Mouse (Mus musculus) small intestine, adult 2 months (tissue): ENCODE measurements around the gene Rasgrf2.

ENCODE experiments used
- CTCF ChIP-seq: fragments of 200-500 bp; IDR thresholded peaks from 2 replicates; pipeline ENCODE4 v1.5.1; 2012; ENCODE audit warnings: low read depth, mild to moderate bottlenecking, control low read depth, inconsistent platforms, low read length, moderate library complexity, mixed read lengths; ENCODE audit not compliant: insufficient replicate concordance, insufficient read length; ENCODE audit errors: extremely low read depth
- POLR2A ChIP-seq: fragments of 200-500 bp; IDR thresholded peaks from 2 replicates; pipeline ENCODE4 v1.6.1; 2012; ENCODE audit warnings: low read depth, mild to moderate bottlenecking, control low read depth, inconsistent platforms, low read length, moderate library complexity

DNA sequence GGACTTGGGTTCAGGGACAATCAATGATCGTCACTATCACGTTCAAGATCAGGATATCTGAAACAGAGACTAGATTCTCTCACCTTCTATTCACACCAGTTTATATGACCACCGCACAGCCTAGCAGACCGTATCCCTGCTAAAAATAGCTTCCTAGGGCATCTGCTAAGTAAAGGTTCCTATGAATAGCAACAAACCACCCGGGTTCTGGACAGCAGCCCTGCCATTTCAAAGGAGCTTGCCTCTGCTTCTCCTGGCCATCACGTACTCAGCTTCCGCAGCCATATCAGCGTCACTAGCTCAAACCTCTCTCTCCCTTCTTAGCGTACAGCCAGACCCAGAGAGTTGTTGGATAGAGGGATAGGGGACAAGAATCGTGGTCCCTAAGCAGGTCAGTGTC is 254.1 kb downstream of the Rasgrf2 start:
- TF ChIP-seq POLR2A: no peak
- no peak for TF ChIP-seq CTCF
